Mouse (Mus musculus) hindbrain, embryonic 14.5 days (tissue): ENCODE results near the gene Entpd1. TPM values are rescaled to one million over a fixed set of nuclear protein-coding genes. Genes with fewer than 3 reads are reported as not detected.

Experiments used
- ATAC-seq: fragments of 200-750 bp; cut with Nextera tagmentation; 2 replicates; pipeline ENCODE4 v1.8.0; 2017; ENCODE audit warnings: moderate number of reproducible peaks, mild to moderate bottlenecking, moderate TSS enrichment, moderate library complexity; ENCODE audit not compliant: low FRiP score
- DNase-seq: peaks from one replicate; pipeline ENCODE4 v3.0.0-alpha.2; 2015; ENCODE audit warnings: low spot score
- H3K27ac ChIP-seq: fragments of 300-500 bp; sonication (generic); 2 replicates; pipeline ENCODE4 v1.5.1; 2014; ENCODE audit warnings: mild to moderate bottlenecking, moderate library complexity
- H3K27me3 ChIP-seq: fragments of 300-500 bp; sonication (generic); 2 replicates; pipeline ENCODE4 v1.6.1; 2014; ENCODE audit warnings: mild to moderate bottlenecking, low read length, mixed read lengths; ENCODE audit not compliant: control insufficient read depth, insufficient read depth
- H3K36me3 ChIP-seq: fragments of 300-500 bp; sonication (generic); replicated peaks from 2 replicates; pipeline ENCODE4 v1.6.1; 2014; ENCODE audit not compliant: control insufficient read depth, insufficient read depth
- H3K4me1 ChIP-seq: fragments of 300-500 bp; sonication (generic); replicated peaks from 2 replicates; pipeline ENCODE4 v1.6.1; 2014; ENCODE audit warnings: antibody characterized with exemption, low read length, mixed read lengths; ENCODE audit not compliant: control insufficient read depth, insufficient read depth
- H3K4me2 ChIP-seq: fragments of 300-500 bp; sonication (generic); replicated peaks from 2 replicates; pipeline ENCODE4 v1.6.1; 2014; ENCODE audit warnings: mild to moderate bottlenecking, moderate library complexity
- H3K4me3 ChIP-seq: fragments of 300-500 bp; sonication (generic); replicated peaks from 2 replicates; pipeline ENCODE4 v1.5.1; 2014; ENCODE audit warnings: mild to moderate bottlenecking, low read length
- H3K9ac ChIP-seq: fragments of 300-500 bp; sonication (generic); 2 replicates; pipeline ENCODE4 v1.6.1; 2014
- H3K9me3 ChIP-seq: fragments of 300-500 bp; sonication (generic); 2 replicates; pipeline ENCODE4 v1.6.1; 2016; ENCODE audit warnings: low read length; ENCODE audit not compliant: control insufficient read depth
- WGBS: fragments of 180-500 bp; shearing (Covaris S2); extraction: QIAGEN DNeasy Blood & Tissue Kit; methylation state at CpG from one replicate; pipeline ENCODE4 v1.1.7; 2014; 5-methylcytosine and 5-hydroxymethylcytosine counted together
- polyA plus RNA-seq: library from polyadenylated mRNA; unstranded; fragments of >200 nt; fragmentation: Nextera tagmentation; extraction: Ambion mirVana; gene quantifications from 2 replicates; pipeline ENCODE4 v1.2.1, GENCODE M21; 2014

Gene Entpd1
- polyA plus RNA-seq, 1 experiment from 2014 or later: 9.6 TPM

- Histone ChIP-seq H3K27ac (no peak overlapping the region), H3K36me3 (no peaks in the 10 kb centered on the region), H3K27me3 (no peaks in the 10 kb centered on the region), H3K4me3 (no peak overlapping the region), H3K9me3 (no peaks in the 10 kb centered on the region), H3K9ac (no peak overlapping the region), H3K4me1 (0 out of 2 replicates have a peak, but pooled peaks cover 5% of the 10 kb centered on the region), H3K4me2 (no peak overlapping the region)
- no peak for ATAC-seq
- 89% methylated on average over 6 of the region's 6 CpGs for WGBS
- DNase-seq: no peak
Observed at GRCm38 (mm10) chr19:40667111-40667510, 54.9 kb downstream of the Entpd1 start.

GRCm38 (mm10) chr19:40675329-40675728, 63.2 kb downstream of the Entpd1 start:
- 89% methylated on average over 5 of the region's 5 CpGs for WGBS
- no peak overlapping the region for H3K4me3 ChIP-seq
- H3K27ac ChIP-seq: no peak overlapping the region
- ATAC-seq: no peak
- no peaks in the 10 kb centered on the region for H3K9me3 ChIP-seq
- no peak for DNase-seq
- H3K4me2 ChIP-seq: no peak overlapping the region
- no peaks in the 10 kb centered on the region for H3K36me3 ChIP-seq
- H3K4me1 ChIP-seq: no peaks in the 10 kb centered on the region
- no peak overlapping the region for H3K9ac ChIP-seq
- no peaks in the 10 kb centered on the region for H3K27me3 ChIP-seq

- ATAC-seq: no peak
- Histone ChIP-seq H3K27me3 (no peaks in the 10 kb centered on the region), H3K36me3 (no peaks in the 10 kb centered on the region)
Observed at GRCm38 (mm10) chr19:40678087-40678486, 65.9 kb downstream of the Entpd1 start.

GRCm38 (mm10) chr19:40678532-40679307, 66.6 kb downstream of the Entpd1 start:
- Histone ChIP-seq H3K9ac (no peak overlapping the region), H3K4me2 (no peak overlapping the region), H3K9me3 (no peaks in the 10 kb centered on the region), H3K4me3 (no peak overlapping the region), H3K4me1 (no peaks in the 10 kb centered on the region), H3K27me3 (no peaks in the 10 kb centered on the region), H3K36me3 (no peaks in the 10 kb centered on the region), H3K27ac (no peak overlapping the region)
- ATAC-seq (no peak), DNase-seq (no peak)
- 59% methylated on average over 17 of the region's 17 CpGs for WGBS

More at GRCm38 (mm10) chr19:40678087-40678486, 65.9 kb downstream of the Entpd1 start:
- Histone ChIP-seq H3K4me3 (no peak overlapping the region), H3K4me1 (no peaks in the 10 kb centered on the region), H3K27ac (no peak overlapping the region), H3K4me2 (no peak overlapping the region), H3K9ac (no peak overlapping the region), H3K9me3 (no peaks in the 10 kb centered on the region)
- no peak for DNase-seq
- whole genome bisulfite sequencing: 89% methylated on average over 6 of the region's 6 CpGs

GRCm38 (mm10) chr19:40679632-40680031, 67.5 kb downstream of the Entpd1 start:
- Histone ChIP-seq H3K36me3 (no peaks in the 10 kb centered on the region), H3K4me1 (no peaks in the 10 kb centered on the region), H3K4me3 (no peak overlapping the region), H3K27me3 (no peaks in the 10 kb centered on the region), H3K4me2 (no peak overlapping the region), H3K9ac (no peak overlapping the region), H3K27ac (no peak overlapping the region), H3K9me3 (no peaks in the 10 kb centered on the region)
- DNase-seq (no peak), ATAC-seq (no peak)
- 92% methylated on average over 3 of the region's 3 CpGs for WGBS

GRCm38 (mm10) chr19:40684124-40684523, 72.0 kb downstream of the Entpd1 start:
- ATAC-seq (no peak), DNase-seq (no peak)
- H3K4me2 ChIP-seq: no peak overlapping the region
- no peaks in the 10 kb centered on the region for H3K27me3 ChIP-seq
- H3K4me3 ChIP-seq: no peak overlapping the region
- no peak overlapping the region for H3K27ac ChIP-seq
- H3K9ac ChIP-seq: no peak overlapping the region
- no peaks in the 10 kb centered on the region for H3K4me1 ChIP-seq
- H3K36me3 ChIP-seq: no peaks in the 10 kb centered on the region
- 94% methylated on average over 1 of the region's 1 CpGs for WGBS
- no peaks in the 10 kb centered on the region for H3K9me3 ChIP-seq

GRCm38 (mm10) chr19:40684566-40684965, 72.4 kb downstream of the Entpd1 start:
- WGBS: 89% methylated on average over 7 of the region's 7 CpGs
- no peak overlapping the region for H3K4me3 ChIP-seq
- DNase-seq (no peak), ATAC-seq (no peak)
- H3K27ac ChIP-seq: no peak overlapping the region
- no peaks in the 10 kb centered on the region for H3K36me3 ChIP-seq
- no peaks in the 10 kb centered on the region for H3K27me3 ChIP-seq
- no peak overlapping the region for H3K4me2 ChIP-seq
- H3K9me3 ChIP-seq: no peaks in the 10 kb centered on the region
- no peaks in the 10 kb centered on the region for H3K4me1 ChIP-seq
- no peak overlapping the region for H3K9ac ChIP-seq

- H3K9me3 ChIP-seq: no peaks in the 10 kb centered on the region
- H3K9ac ChIP-seq: no peak overlapping the region
- no peak overlapping the region for H3K4me3 ChIP-seq
- 87% methylated on average over 4 of the region's 4 CpGs for WGBS
- no peaks in the 10 kb centered on the region for H3K36me3 ChIP-seq
- no peak overlapping the region for H3K4me2 ChIP-seq
- H3K4me1 ChIP-seq: no peaks in the 10 kb centered on the region
- no peak overlapping the region for H3K27ac ChIP-seq
- ATAC-seq (no peak), DNase-seq (no peak)
- H3K27me3 ChIP-seq: no peaks in the 10 kb centered on the region
Observed at GRCm38 (mm10) chr19:40687291-40687927, 75.2 kb downstream of the Entpd1 start.

- H3K27me3 ChIP-seq: no peaks in the 10 kb centered on the region
- no peaks in the 10 kb centered on the region for H3K36me3 ChIP-seq
- H3K4me1 ChIP-seq: no peaks in the 10 kb centered on the region
- no peaks in the 10 kb centered on the region for H3K9me3 ChIP-seq
- H3K27ac ChIP-seq: no peak overlapping the region
- no peak for DNase-seq
- 93% methylated on average over 7 of the region's 7 CpGs for WGBS
- no peak overlapping the region for H3K4me2 ChIP-seq
- ATAC-seq: no peak
- H3K9ac ChIP-seq: no peak overlapping the region
- H3K4me3 ChIP-seq: no peak overlapping the region
Observed at GRCm38 (mm10) chr19:40693201-40693600, 81.0 kb downstream of the Entpd1 start.
